Mouse (Mus musculus) midbrain, embryonic 15.5 days (tissue): Measurements from ENCODE around the gene Ggact. TPM values are rescaled to one million over a fixed set of nuclear protein-coding genes. Genes with fewer than 3 reads are reported as not detected.

Experiments
- ATAC-seq: fragments of 200-750 bp; cut with Nextera tagmentation; replicated peaks from 2 replicates; pipeline ENCODE4 v1.8.0; 2017; ENCODE audit warnings: moderate TSS enrichment
- H3K27ac ChIP-seq: fragments of 300-500 bp; sonication (generic); 2 replicates; pipeline ENCODE4 v1.5.1; 2015; ENCODE audit warnings: mild to moderate bottlenecking, inconsistent platforms
- H3K27me3 ChIP-seq: fragments of 300-500 bp; sonication (generic); replicated peaks from 2 replicates; pipeline ENCODE4 v1.6.1; 2015; ENCODE audit warnings: inconsistent platforms
- H3K36me3 ChIP-seq: fragments of 300-500 bp; sonication (generic); replicated peaks from 2 replicates; pipeline ENCODE4 v1.6.1; 2015; ENCODE audit warnings: inconsistent platforms
- H3K4me1 ChIP-seq: fragments of 300-500 bp; sonication (generic); 2 replicates; pipeline ENCODE4 v1.6.1; 2015; ENCODE audit warnings: inconsistent platforms
- H3K4me2 ChIP-seq: fragments of 300-500 bp; sonication (generic); 2 replicates; pipeline ENCODE4 v1.6.1; 2015; ENCODE audit warnings: inconsistent platforms, mild to moderate bottlenecking, moderate library complexity
- H3K4me3 ChIP-seq: fragments of 300-500 bp; sonication (generic); 2 replicates; pipeline ENCODE4 v1.5.1; 2015; ENCODE audit warnings: mild to moderate bottlenecking, inconsistent platforms
- H3K9ac ChIP-seq: fragments of 300-500 bp; sonication (generic); 2 replicates; pipeline ENCODE4 v1.6.1; 2015; ENCODE audit warnings: mild to moderate bottlenecking, inconsistent platforms
- H3K9me3 ChIP-seq: fragments of 300-500 bp; sonication (generic); 2 replicates; pipeline ENCODE4 v1.6.1; 2016; ENCODE audit warnings: inconsistent platforms
- WGBS: fragments of 180-500 bp; shearing (Covaris S2); methylation state at CpG from one replicate; pipeline ENCODE4 v1.1.7; 2015; ENCODE audit warnings: mixed read lengths; 5-methylcytosine and 5-hydroxymethylcytosine counted together
- polyA plus RNA-seq: library from polyadenylated mRNA; unstranded; fragments of >200 nt; fragmentation: Nextera tagmentation; extraction: Ambion mirVana; gene quantifications from 2 replicates; pipeline ENCODE4 v1.2.1, GENCODE M21; 2015

The Ggact gene
- polyA plus RNA-seq, 1 experiment from 2014 or later: 10.3 TPM

- ATAC-seq: no peak
- 94% methylated on average over 1 of the region's 1 CpGs for WGBS
Measured at GRCm38 (mm10) chr14:122859792-122860191, 53.8 kb downstream of the Ggact start.

DNA sequence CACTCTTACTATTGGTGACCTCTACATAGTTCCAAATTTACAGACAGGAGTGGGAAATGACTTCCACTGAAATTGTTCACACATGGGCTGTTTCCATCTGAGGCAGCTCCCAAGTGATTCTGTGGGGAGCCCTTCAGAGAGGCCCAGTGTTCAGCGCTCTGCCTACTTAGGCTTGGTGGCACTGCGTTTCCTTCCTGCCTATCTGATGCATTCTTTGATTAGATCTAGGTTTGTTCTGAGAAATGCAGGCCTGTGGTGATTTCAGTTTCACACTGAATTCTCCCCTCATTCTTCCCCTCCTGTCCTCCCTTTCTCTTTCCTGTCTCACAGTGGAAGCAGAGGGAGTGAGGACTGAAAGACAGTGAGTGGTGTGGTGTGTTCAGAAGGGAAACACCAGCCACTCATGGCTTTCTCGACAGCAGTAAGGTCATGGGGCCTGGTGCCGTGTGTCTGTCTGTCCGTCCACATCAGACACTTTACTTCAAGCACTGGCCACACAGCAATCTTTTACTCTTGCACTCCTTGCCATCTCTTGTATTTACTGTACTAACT is 61.0 kb downstream of the Ggact start:
- no peak overlapping the region for H3K27ac ChIP-seq
- no peaks in the 10 kb centered on the region for H3K4me1 ChIP-seq
- H3K4me3 ChIP-seq: no peak overlapping the region
- no peaks in the 10 kb centered on the region for H3K9me3 ChIP-seq
- no peaks in the 10 kb centered on the region for H3K27me3 ChIP-seq
- ATAC-seq: no peak
- H3K36me3 ChIP-seq: no peaks in the 10 kb centered on the region
- 85% methylated on average over 5 of the region's 5 CpGs for WGBS
- no peak overlapping the region for H3K9ac ChIP-seq
- H3K4me2 ChIP-seq: no peak overlapping the region

More at GRCm38 (mm10) chr14:122859792-122860191, 53.8 kb downstream of the Ggact start:
- Histone ChIP-seq H3K4me3 (no peak overlapping the region), H3K36me3 (no peaks in the 10 kb centered on the region), H3K27ac (no peak overlapping the region), H3K9ac (no peak overlapping the region), H3K4me1 (no peaks in the 10 kb centered on the region), H3K4me2 (no peak overlapping the region), H3K27me3 (no peaks in the 10 kb centered on the region), H3K9me3 (no peaks in the 10 kb centered on the region)

GRCm38 (mm10) chr14:122837018-122837417 is 76.5 kb downstream of the Ggact start:
- Histone ChIP-seq H3K4me1 (no peaks in the 10 kb centered on the region), H3K27ac (no peak overlapping the region), H3K9me3 (no peaks in the 10 kb centered on the region), H3K27me3 (no peaks in the 10 kb centered on the region), H3K9ac (no peak overlapping the region), H3K4me3 (no peak overlapping the region), H3K36me3 (no peaks in the 10 kb centered on the region), H3K4me2 (no peak overlapping the region)
- WGBS: 65% methylated on average over 2 of the region's 2 CpGs
- no peak for ATAC-seq

DNA sequence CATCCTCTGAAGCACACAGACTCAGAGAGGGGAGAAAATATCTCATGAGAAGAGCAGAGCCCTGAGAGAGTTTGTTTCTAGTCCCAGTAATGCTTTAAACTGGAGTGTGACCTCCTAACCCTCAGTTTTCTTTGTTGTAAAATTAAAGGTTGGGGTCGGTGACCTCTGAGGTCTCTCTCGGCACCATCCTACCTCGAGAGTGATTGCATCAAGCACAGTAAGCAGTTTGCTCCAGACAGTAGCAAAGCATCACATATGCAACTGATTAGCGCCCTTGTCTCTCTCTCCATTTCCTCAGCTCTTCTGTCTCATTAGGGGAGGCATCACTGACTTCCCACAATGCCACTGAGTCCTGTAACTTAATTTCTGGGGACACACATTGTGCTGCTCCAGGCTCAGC is 77.3 kb downstream of the Ggact start:
- Histone ChIP-seq H3K9me3 (no peaks in the 10 kb centered on the region), H3K4me1 (no peaks in the 10 kb centered on the region), H3K36me3 (no peaks in the 10 kb centered on the region), H3K4me2 (no peak overlapping the region), H3K27ac (no peak overlapping the region), H3K9ac (no peak overlapping the region), H3K27me3 (no peaks in the 10 kb centered on the region), H3K4me3 (no peak overlapping the region)
- 34% methylated on average over 4 of the region's 4 CpGs for WGBS
- no peak for ATAC-seq

GRCm38 (mm10) chr14:122835487-122836190 is 77.9 kb downstream of the Ggact start:
- Histone ChIP-seq H3K4me1 (no peaks in the 10 kb centered on the region), H3K27me3 (no peaks in the 10 kb centered on the region), H3K4me2 (no peak overlapping the region), H3K9me3 (no peaks in the 10 kb centered on the region), H3K27ac (no peak overlapping the region), H3K36me3 (no peaks in the 10 kb centered on the region), H3K4me3 (no peak overlapping the region), H3K9ac (no peak overlapping the region)
- 70% methylated on average over 7 of the region's 7 CpGs for WGBS
- ATAC-seq: no peak

DNA sequence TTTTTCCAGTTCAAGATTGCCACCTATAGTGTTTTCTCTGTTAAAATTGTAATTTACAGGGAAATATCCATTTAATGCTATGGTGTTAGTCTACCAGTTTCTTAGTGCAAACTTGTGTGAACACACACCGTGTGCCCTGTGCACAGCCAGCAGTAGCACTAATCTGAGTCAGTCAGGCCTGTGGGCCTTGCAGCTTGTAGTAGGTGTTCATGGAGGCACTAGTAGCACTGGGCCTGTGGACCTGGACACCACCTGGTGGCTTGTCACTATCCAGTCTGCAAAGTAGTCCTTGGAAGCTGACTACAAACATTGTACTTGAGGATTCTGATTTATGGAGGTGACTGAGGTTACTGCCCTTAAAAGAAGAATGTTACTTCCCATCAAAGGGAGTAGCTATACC is 78.8 kb downstream of the Ggact start:
- Histone ChIP-seq H3K27ac (no peak overlapping the region), H3K36me3 (no peaks in the 10 kb centered on the region), H3K27me3 (no peaks in the 10 kb centered on the region), H3K4me1 (no peaks in the 10 kb centered on the region), H3K4me3 (no peak overlapping the region), H3K9me3 (no peaks in the 10 kb centered on the region), H3K4me2 (no peak overlapping the region), H3K9ac (no peak overlapping the region)
- WGBS: 100% methylated on average over 1 of the region's 1 CpGs
- no peak for ATAC-seq

GRCm38 (mm10) chr14:122833666-122834065 is 79.9 kb downstream of the Ggact start:
- H3K27me3 ChIP-seq: no peaks in the 10 kb centered on the region
- H3K9ac ChIP-seq: no peak overlapping the region
- ATAC-seq: no peak
- H3K36me3 ChIP-seq: no peaks in the 10 kb centered on the region
- H3K4me2 ChIP-seq: no peak overlapping the region
- H3K9me3 ChIP-seq: no peaks in the 10 kb centered on the region
- no peaks in the 10 kb centered on the region for H3K4me1 ChIP-seq
- WGBS: 92% methylated on average over 3 of the region's 3 CpGs
- no peak overlapping the region for H3K27ac ChIP-seq
- H3K4me3 ChIP-seq: no peak overlapping the region

DNA sequence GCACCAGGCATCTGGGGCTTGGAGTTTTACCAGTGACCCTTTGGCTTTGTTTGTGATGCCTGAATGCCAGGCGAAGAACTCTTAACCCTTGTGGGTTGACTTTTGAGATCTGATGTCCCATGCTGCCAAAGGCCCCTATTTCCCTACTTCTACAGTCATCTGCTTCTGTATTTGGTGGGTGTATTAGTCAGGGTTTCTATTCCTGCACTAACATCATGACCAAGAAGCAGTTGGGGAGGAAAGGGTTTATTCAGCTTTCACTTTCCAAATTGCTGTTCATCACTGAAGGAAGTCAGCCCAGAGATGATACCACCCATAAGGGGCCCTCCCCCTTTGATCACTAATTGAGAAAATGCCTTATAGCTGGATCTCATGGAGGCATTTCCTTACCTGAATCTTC is 83.1 kb downstream of the Ggact start:
- H3K27me3 ChIP-seq: no peaks in the 10 kb centered on the region
- 94% methylated on average over 1 of the region's 1 CpGs for WGBS

DNA sequence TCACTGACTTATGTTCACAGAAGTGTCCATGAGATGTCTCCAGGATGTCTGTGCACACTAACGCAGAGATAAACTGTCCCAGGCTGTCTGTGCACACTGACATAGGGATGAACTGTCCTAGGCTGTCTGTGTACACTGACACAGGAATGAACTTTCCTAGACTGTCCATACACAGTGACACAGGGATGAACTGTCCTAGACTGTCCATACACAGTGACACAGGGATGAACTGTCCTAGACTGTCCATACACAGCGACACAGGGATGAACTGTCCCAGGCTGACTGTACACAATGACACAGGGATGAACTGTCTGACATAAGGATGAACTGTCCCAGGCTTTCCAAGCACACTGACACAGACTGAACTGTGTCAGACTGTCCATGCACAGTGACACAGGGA is 88.1 kb downstream of the Ggact start:
- H3K9ac ChIP-seq: no peak overlapping the region
- no peaks in the 10 kb centered on the region for H3K4me1 ChIP-seq
- H3K36me3 ChIP-seq: no peaks in the 10 kb centered on the region
- H3K27ac ChIP-seq: no peak overlapping the region
- H3K4me2 ChIP-seq: no peak overlapping the region
- no peaks in the 10 kb centered on the region for H3K9me3 ChIP-seq
- no peaks in the 10 kb centered on the region for H3K27me3 ChIP-seq
- H3K4me3 ChIP-seq: no peak overlapping the region
- WGBS: 93% methylated on average over 2 of the region's 2 CpGs
- ATAC-seq: no peak

More for the DNA sequence above, 83.1 kb downstream of the Ggact start:
- Histone ChIP-seq H3K4me1 (no peaks in the 10 kb centered on the region), H3K36me3 (no peaks in the 10 kb centered on the region), H3K9me3 (no peaks in the 10 kb centered on the region), H3K4me3 (no peak overlapping the region), H3K9ac (no peak overlapping the region), H3K4me2 (no peak overlapping the region), H3K27ac (no peak overlapping the region)
- ATAC-seq: no peak

DNA sequence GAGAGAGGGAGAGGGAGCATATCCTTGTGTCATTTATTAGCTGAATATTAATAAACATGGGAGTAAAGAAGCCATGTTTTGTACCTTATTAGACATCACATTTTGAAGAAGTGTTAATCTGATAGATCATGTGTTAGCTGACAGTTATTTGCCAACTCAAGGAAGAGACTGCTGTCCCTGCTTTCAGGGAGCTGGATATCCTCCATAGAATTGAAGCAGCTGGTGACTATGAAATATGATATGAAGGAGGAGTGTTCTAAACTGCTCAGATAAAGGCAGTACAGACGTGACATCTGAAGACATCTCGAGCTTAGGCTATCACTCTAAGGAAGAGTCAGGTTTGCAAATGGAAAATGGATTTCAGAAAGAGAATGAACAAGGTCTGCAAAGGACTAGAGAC is 89.8 kb downstream of the Ggact start:
- Histone ChIP-seq H3K36me3 (no peaks in the 10 kb centered on the region), H3K27me3 (no peaks in the 10 kb centered on the region), H3K4me1 (no peaks in the 10 kb centered on the region), H3K4me2 (no peak overlapping the region), H3K4me3 (no peak overlapping the region), H3K27ac (no peak overlapping the region), H3K9ac (no peak overlapping the region), H3K9me3 (no peaks in the 10 kb centered on the region)
- 74% methylated on average over 2 of the region's 2 CpGs for WGBS
- ATAC-seq: no peak

- no peak overlapping the region for H3K4me2 ChIP-seq
- no peaks in the 10 kb centered on the region for H3K36me3 ChIP-seq
- H3K27ac ChIP-seq: no peak overlapping the region
- no peaks in the 10 kb centered on the region for H3K9me3 ChIP-seq
- H3K4me3 ChIP-seq: no peak overlapping the region
- ATAC-seq: no peak
- no peaks in the 10 kb centered on the region for H3K4me1 ChIP-seq
- 87% methylated on average over 3 of the region's 3 CpGs for WGBS
- no peaks in the 10 kb centered on the region for H3K27me3 ChIP-seq
- H3K9ac ChIP-seq: no peak overlapping the region
Measured at GRCm38 (mm10) chr14:122821002-122821401, 92.6 kb downstream of the Ggact start.

GRCm38 (mm10) chr14:122800296-122800695 is 113.3 kb downstream of the Ggact start:
- WGBS: 82% methylated on average over 4 of the region's 4 CpGs
- ATAC-seq: no peak
- Histone ChIP-seq H3K9me3 (no peaks in the 10 kb centered on the region), H3K4me3 (no peak overlapping the region), H3K27ac (no peak overlapping the region), H3K4me2 (no peak overlapping the region), H3K4me1 (no peaks in the 10 kb centered on the region), H3K9ac (no peak overlapping the region), H3K36me3 (no peaks in the 10 kb centered on the region), H3K27me3 (no peaks in the 10 kb centered on the region)

DNA sequence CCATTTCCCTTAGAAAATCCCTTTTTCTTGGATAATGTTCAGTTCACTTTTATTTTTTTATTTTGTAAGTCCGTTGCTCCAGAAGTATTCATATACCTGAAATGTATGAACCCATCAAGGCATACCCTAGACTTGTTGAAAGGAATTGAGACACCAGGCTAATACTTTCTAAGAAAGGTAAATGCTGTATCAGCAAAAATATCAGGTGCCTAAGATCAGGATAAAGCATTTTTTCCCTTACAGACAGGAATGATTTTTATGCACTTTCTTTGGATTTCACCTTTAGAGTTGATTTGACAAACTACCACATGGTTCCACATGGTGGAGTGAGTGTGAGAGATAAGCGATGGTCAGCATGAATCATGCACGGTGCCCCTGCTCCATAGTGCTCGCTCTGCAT is 120.2 kb downstream of the Ggact start:
- H3K27ac ChIP-seq: no peak overlapping the region
- WGBS: 94% methylated on average over 4 of the region's 4 CpGs
- H3K9ac ChIP-seq: no peak overlapping the region
- H3K4me3 ChIP-seq: no peak overlapping the region
- no peak for ATAC-seq
- no peak overlapping the region for H3K4me2 ChIP-seq
- H3K36me3 ChIP-seq: no peaks in the 10 kb centered on the region
- H3K27me3 ChIP-seq: no peaks in the 10 kb centered on the region
- H3K9me3 ChIP-seq: no peaks in the 10 kb centered on the region
- no peaks in the 10 kb centered on the region for H3K4me1 ChIP-seq
